Mouse (Mus musculus) heart, embryonic 15.5 days (tissue): ENCODE measurements around the gene Kcnn4. TPM values are rescaled to one million over a fixed set of nuclear protein-coding genes. Genes with fewer than 3 reads are reported as not detected.

Source experiments
- ATAC-seq: fragments of 200-750 bp; cut with Nextera tagmentation; replicated peaks from 2 replicates; pipeline ENCODE4 v1.8.0; 2017; ENCODE audit warnings: low read depth, moderate TSS enrichment; ENCODE audit not compliant: insufficient number of reproducible peaks, insufficient read depth, low FRiP score
- H3K27ac ChIP-seq: fragments of 300-500 bp; sonication (generic); 2 replicates; pipeline ENCODE4 v1.5.1; 2015; ENCODE audit warnings: mild to moderate bottlenecking, inconsistent platforms
- H3K27me3 ChIP-seq: fragments of 300-500 bp; sonication (generic); 2 replicates; pipeline ENCODE4 v1.6.1; 2015; ENCODE audit warnings: inconsistent platforms
- H3K36me3 ChIP-seq: fragments of 300-500 bp; sonication (generic); 2 replicates; pipeline ENCODE4 v1.6.1; 2015; ENCODE audit warnings: mild to moderate bottlenecking, inconsistent platforms
- H3K4me1 ChIP-seq: fragments of 300-500 bp; sonication (generic); replicated peaks from 2 replicates; pipeline ENCODE4 v1.6.1; 2015; ENCODE audit warnings: inconsistent platforms
- H3K4me2 ChIP-seq: fragments of 300-500 bp; sonication (generic); 2 replicates; pipeline ENCODE4 v1.6.1; 2015; ENCODE audit warnings: inconsistent platforms, mild to moderate bottlenecking, moderate library complexity
- H3K4me3 ChIP-seq: fragments of 300-500 bp; sonication (generic); 2 replicates; pipeline ENCODE4 v1.5.1; 2015; ENCODE audit warnings: mild to moderate bottlenecking, inconsistent platforms
- H3K9ac ChIP-seq: fragments of 300-500 bp; sonication (generic); 2 replicates; pipeline ENCODE4 v1.6.1; 2015; ENCODE audit warnings: mild to moderate bottlenecking, inconsistent platforms
- H3K9me3 ChIP-seq: fragments of 300-500 bp; sonication (generic); replicated peaks from 2 replicates; pipeline ENCODE4 v1.6.1; 2016; ENCODE audit warnings: inconsistent platforms
- WGBS: fragments of 180-500 bp; shearing (Covaris S2); methylation state at CpG from one replicate; pipeline ENCODE4 v1.1.7; 2015; ENCODE audit warnings: mixed read lengths; 5-methylcytosine and 5-hydroxymethylcytosine counted together
- polyA plus RNA-seq: library from polyadenylated mRNA; unstranded; fragments of >200 nt; fragmentation: Nextera tagmentation; extraction: Ambion mirVana; gene quantifications from 2 replicates; pipeline ENCODE4 v1.2.1, GENCODE M21; 2015

Gene Kcnn4
- polyA plus RNA-seq, 1 experiment from 2014 or later = 1.7 TPM

DNA sequence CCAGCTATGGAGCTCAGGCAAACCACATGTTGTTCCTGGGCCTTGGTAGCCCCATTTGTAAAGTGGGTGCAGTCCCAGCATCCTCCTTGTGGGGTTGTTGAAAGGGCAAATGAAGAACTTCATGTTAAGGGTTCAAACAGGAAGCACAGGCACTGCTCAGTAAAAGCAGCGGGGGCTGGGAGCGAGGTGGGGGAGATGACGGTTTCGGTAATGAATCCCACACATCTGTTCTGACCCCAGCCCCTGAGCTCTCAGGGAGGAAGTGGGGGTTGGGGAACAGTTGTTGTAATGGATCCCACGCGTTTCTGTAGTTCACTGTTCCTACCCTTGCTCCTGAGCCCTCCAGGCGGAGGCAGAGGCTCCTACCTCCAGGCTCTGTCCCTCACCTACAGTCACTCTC, 9.9 kb downstream of the Kcnn4 start:
- Histone ChIP-seq H3K36me3 (no peaks in the 10 kb centered on the region), H3K9ac (no peak overlapping the region), H3K4me2 (no peak overlapping the region), H3K27ac (no peak overlapping the region), H3K27me3 (peaks cover 16% of the 10 kb centered on the region), H3K4me3 (no peak overlapping the region), H3K4me1 (peaks cover 11% of the 10 kb centered on the region), H3K9me3 (no peaks in the 10 kb centered on the region)
- no peak for ATAC-seq
- WGBS = 46% methylated on average over 7 of the region's 7 CpGs

DNA sequence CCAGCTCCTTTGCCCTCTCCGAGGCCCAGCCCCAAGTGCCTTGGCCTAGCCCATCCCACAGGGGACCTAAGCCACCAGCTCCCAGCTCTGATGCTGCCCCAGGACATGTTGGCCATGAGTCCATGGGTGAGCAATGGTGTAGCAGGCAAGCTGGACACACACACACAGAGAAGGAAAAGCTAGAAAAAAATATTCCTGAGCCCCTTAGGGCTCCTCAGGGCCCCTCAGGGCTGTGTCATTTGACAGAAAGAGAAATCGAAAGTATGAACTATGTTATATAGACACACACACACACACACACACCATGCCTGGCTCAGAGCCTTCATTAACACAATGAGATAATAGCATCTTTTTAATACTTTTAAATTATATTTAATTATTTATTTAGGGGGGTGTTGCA, 10.3 kb downstream of the Kcnn4 start:
- peaks cover 11% of the 10 kb centered on the region for H3K4me1 ChIP-seq
- H3K9ac ChIP-seq = no peak overlapping the region
- ATAC-seq = no peak
- no peaks in the 10 kb centered on the region for H3K36me3 ChIP-seq
- H3K9me3 ChIP-seq = no peaks in the 10 kb centered on the region
- H3K4me2 ChIP-seq = no peak overlapping the region
- 64% methylated on average over 2 of the region's 2 CpGs for WGBS
- H3K27me3 ChIP-seq = peaks cover 16% of the 10 kb centered on the region
- H3K4me3 ChIP-seq = no peak overlapping the region
- no peak overlapping the region for H3K27ac ChIP-seq

DNA sequence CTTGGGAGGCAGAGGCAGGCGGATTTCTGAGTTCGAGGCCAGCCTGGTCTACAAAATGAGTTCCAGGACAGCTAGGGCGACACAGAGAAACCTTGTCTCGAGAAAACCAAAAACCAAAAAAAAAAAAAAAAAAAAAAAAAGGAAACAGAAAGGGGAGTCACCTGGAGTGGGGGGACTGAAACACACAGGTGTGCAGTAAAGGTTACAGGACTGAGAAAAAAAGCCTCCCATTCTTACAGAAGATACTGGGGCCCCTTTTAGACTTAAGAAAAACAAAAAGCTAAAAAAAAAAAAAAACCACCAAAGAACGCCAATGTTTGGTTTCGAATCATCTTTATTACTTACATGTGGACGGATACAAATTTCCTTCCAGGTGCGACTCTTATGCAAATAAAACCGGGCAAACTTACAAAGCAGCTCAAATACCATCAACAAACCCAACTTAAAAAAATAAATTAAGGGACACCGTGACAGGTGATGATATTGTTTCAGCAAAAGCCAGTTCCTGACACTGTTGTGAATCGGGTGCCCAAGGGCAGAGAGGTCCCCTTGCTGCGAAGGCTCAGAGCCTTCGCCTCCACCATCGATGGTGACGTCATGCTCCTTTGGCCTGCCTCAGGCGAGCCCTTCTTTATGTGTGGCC, 12.8 kb downstream of the Kcnn4 start:
- no peak overlapping the region for H3K4me3 ChIP-seq
- H3K27me3 ChIP-seq = peaks cover 12% of the 10 kb centered on the region; the same call in 1 of the 2 replicates
- 76% methylated on average over 16 of the region's 16 CpGs for WGBS
- ATAC-seq = no peak
- H3K4me1 ChIP-seq = no peaks in the 10 kb centered on the region; the same call in 1 of the 2 replicates
- H3K4me2 ChIP-seq = no peak overlapping the region
- H3K36me3 ChIP-seq = no peaks in the 10 kb centered on the region
- H3K9me3 ChIP-seq = no peaks in the 10 kb centered on the region
- H3K27ac ChIP-seq = no peak overlapping the region
- H3K9ac ChIP-seq = no peak overlapping the region

DNA sequence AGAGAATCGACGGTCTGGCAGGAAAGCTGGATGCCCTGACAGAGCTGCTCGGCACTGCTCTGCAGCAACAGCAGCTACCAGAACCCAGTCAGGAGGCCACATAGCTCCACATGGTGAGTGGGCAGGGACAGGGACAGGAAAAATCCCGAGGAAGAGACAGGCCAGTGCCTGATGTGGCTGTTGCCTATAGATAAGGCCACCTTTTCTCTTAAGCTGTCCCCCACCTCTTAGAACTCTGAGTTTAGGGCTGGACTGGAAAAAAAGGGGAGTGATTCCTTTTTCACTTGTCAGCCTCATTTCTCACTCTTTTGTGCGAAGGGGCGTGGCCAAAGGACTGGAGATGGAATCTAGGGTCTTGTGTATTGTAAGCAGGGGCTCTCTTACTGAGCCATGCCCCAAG, 14.0 kb downstream of the Kcnn4 start:
- ATAC-seq = no peak
- Histone ChIP-seq H3K9ac (no peak overlapping the region), H3K4me1 (no peaks in the 10 kb centered on the region; the same call in 1 of the 2 replicates), H3K27ac (no peak overlapping the region), H3K9me3 (no peaks in the 10 kb centered on the region), H3K27me3 (peaks cover 2% of the 10 kb centered on the region; the same call in 1 of the 2 replicates), H3K4me3 (no peak overlapping the region), H3K36me3 (no peaks in the 10 kb centered on the region), H3K4me2 (no peak overlapping the region)
- WGBS = 51% methylated on average over 6 of the region's 6 CpGs

DNA sequence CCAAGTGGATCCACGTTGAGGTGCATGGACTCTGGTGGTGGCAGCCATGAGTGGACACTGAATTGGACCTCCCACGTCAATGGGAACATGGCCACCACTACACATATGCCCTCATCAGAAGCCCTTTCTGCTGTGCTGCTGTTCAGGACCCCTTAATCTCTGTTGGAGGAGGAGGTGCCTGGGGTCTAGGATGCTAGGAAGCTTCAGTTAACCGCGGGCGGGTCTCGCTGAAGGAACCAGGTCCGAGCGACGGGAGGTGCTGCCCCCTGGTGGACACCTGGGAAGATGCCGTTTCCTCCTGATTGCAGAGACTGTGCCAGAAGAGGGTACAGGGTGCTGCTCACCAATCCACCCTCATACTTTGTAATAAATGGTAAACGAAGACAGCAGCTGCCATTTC, 14.8 kb downstream of the Kcnn4 start:
- H3K36me3 ChIP-seq = no peaks in the 10 kb centered on the region
- no peak for ATAC-seq
- no peak overlapping the region for H3K9ac ChIP-seq
- peak overlapping the region; percentile 19; the same call in 1 of the 2 replicates for H3K4me2 ChIP-seq
- H3K4me3 ChIP-seq = no peak overlapping the region
- 8% methylated on average over 11 of the region's 11 CpGs for WGBS
- no peaks in the 10 kb centered on the region for H3K9me3 ChIP-seq
- no peaks in the 10 kb centered on the region for H3K27me3 ChIP-seq
- no peak overlapping the region for H3K27ac ChIP-seq
- H3K4me1 ChIP-seq = no peaks in the 10 kb centered on the region; the same call in 1 of the 2 replicates

DNA sequence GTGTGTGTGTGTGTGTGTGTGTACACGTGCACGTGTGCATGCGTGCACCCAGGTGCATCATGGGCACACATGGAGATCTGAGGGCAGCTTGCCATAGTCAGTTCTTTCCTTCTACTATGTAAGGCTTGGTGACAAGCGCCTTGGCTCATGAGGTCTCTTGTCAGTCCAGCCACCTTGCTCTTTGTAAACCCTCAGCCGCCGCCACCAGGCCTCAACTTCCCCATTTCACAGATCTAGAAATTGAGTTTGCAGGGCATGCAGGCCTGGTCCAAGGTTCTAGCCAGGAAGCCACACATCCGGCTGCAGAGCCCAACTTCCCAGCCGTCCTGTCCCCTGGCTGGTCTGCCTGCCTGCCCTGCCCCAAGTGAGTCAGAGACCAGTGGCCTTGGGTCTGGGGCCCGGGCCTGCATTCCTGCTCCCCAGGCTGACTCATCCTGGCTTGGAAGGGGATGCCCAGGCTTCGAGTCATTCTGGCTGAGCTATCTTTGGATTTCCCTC, 17.0 kb downstream of the Kcnn4 start:
- H3K4me3 ChIP-seq = no peak overlapping the region
- WGBS = 69% methylated on average over 10 of the region's 10 CpGs
- H3K9ac ChIP-seq = no peak overlapping the region
- H3K36me3 ChIP-seq = no peaks in the 10 kb centered on the region
- no peak overlapping the region for H3K27ac ChIP-seq
- no peak for ATAC-seq
- H3K4me2 ChIP-seq = no peak overlapping the region
- peaks cover 3% of the 10 kb centered on the region; the same call in 1 of the 2 replicates for H3K4me1 ChIP-seq
- no peaks in the 10 kb centered on the region for H3K27me3 ChIP-seq
- no peaks in the 10 kb centered on the region for H3K9me3 ChIP-seq

DNA sequence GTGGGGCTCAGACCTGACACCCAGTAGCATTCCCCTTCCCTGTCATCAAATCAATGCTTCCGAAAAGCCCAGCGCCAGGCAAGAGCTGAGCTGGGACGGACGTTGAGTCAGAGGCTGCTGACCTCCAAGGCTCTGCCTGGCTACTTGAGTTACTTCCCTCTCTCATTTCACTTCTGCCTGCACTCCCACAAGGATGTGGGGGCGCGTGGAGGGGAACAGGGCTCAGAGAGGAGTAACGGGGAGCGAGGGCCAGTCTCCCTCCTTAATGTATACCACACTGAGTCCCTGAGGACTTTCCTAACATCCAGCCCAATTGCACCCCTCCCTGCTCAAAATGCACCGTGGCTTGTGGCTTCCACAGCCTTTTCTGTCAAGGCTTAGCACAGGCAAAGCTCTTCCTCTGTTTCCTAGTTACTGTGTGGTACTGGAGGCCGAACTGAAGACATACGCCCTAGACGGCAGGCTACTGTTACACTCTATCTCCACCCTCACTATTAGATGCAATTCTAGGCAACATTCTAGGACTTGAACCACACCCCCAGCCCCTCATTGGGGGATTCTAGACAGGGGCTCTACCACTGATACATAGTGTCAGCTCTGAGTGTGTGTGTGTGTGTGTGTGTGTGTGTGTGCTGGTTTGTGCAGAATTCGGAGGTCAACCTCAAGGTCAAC, 19.6 kb downstream of the Kcnn4 start:
- Histone ChIP-seq H3K36me3 (no peaks in the 10 kb centered on the region), H3K27me3 (no peaks in the 10 kb centered on the region), H3K9me3 (no peaks in the 10 kb centered on the region), H3K9ac (no peak overlapping the region), H3K4me2 (no peak overlapping the region), H3K4me3 (no peak overlapping the region), H3K27ac (no peak overlapping the region), H3K4me1 (peaks cover 3% of the 10 kb centered on the region; the same call in 1 of the 2 replicates)
- WGBS = 53% methylated on average over 13 of the region's 13 CpGs
- ATAC-seq = no peak

DNA sequence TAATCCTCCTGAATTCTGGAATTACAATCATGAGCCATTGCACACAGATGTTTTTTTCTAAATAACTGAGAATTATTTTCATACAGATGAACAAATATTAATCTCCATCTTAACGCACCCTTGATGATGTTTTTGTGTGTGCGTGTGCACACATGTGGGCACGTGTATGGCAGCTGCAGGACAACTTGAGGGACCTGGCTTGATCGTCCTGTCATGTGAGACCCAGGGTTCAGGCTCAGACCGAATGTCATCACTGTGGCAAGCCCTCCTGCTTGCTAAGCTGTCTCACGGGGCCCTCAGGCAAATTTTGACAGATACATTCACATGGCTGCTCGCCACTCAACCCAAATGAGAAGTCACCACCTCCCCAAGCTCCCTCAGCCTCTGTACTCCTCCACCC, 20.4 kb downstream of the Kcnn4 start:
- Histone ChIP-seq H3K4me1 (peaks cover 3% of the 10 kb centered on the region; the same call in 1 of the 2 replicates), H3K4me2 (no peak overlapping the region), H3K9me3 (no peaks in the 10 kb centered on the region), H3K4me3 (no peak overlapping the region), H3K27ac (no peak overlapping the region), H3K27me3 (no peaks in the 10 kb centered on the region), H3K36me3 (no peaks in the 10 kb centered on the region), H3K9ac (no peak overlapping the region)
- ATAC-seq = no peak
- 68% methylated on average over 7 of the region's 7 CpGs for WGBS

DNA sequence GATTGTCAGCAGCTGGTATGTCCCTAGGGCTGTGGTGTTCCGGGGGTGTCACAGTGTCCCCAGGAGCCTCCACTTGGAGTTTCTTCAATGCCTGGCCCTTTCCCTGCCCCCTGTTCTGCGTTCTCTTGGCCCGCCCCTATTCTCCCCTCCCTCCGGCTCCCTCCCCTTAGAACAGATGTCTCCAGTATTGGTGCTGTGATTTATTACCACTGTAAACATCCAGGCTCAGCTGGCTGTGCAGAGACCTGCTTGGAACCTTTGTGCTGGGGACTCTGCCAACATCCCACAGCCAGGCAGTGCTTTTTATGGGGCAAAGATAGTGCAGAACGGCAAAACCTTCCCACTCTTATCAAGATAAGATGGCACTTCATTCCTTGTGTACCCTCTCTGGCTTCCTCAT, 21.0 kb downstream of the Kcnn4 start:
- Histone ChIP-seq H3K4me3 (no peak overlapping the region), H3K9ac (no peak overlapping the region), H3K27ac (no peak overlapping the region), H3K4me1 (peaks cover 3% of the 10 kb centered on the region; the same call in 1 of the 2 replicates), H3K4me2 (no peak overlapping the region), H3K27me3 (no peaks in the 10 kb centered on the region), H3K9me3 (no peaks in the 10 kb centered on the region), H3K36me3 (no peaks in the 10 kb centered on the region)
- WGBS = 27% methylated on average over 5 of the region's 5 CpGs
- ATAC-seq = no peak; the same call in 1 of the 2 replicates

DNA sequence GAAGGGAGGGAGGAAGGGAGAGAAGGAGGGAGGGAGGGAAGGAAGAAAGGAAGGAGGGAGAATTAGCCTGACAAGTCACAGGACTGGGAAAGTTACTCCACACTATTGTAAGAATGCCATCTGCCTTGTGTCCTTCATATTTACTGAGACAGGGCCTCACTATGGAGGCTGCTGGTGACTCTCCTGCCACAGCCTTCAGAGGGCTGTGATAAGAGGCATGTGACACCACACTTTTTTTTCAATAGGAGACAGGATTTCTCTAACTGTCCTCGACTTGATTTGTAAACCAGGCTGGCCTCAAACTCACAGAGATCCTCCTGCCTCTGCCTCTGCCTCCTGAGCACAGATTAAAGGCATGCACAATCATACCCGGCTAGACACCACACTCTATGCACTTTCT, 21.6 kb downstream of the Kcnn4 start:
- 73% methylated on average over 2 of the region's 2 CpGs for WGBS

DNA sequence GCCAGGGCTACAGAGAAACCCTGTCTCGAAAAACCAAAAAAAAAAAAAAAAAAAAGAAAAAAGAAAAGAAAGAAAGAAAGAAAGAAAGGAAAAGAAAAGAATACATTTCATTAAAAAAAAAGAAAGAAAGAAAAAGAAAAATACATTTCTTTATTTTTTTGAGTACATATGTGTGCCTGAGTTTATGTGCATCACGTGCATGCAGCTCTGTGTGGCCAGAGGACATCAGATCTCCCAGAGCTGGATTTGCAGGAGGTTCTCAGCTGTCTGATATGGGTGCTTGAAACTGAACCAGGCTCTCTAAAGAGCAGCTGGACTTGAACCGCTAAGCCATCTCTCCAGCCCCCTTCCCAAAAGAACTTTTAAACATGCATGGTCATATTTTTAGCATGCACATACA, 24.0 kb downstream of the Kcnn4 start:
- no peak for ATAC-seq
- WGBS = 64% methylated on average over 3 of the region's 3 CpGs

More for the DNA sequence above, 21.6 kb downstream of the Kcnn4 start:
- Histone ChIP-seq H3K4me1 (peaks cover 3% of the 10 kb centered on the region; the same call in 1 of the 2 replicates), H3K36me3 (no peaks in the 10 kb centered on the region), H3K27me3 (no peaks in the 10 kb centered on the region), H3K9ac (no peak overlapping the region), H3K4me3 (no peak overlapping the region), H3K27ac (no peak overlapping the region), H3K4me2 (no peak overlapping the region), H3K9me3 (no peaks in the 10 kb centered on the region)
- ATAC-seq = no peak

More for the DNA sequence above, 24.0 kb downstream of the Kcnn4 start:
- H3K9ac ChIP-seq = no peak overlapping the region
- H3K4me3 ChIP-seq = no peak overlapping the region
- no peaks in the 10 kb centered on the region for H3K27me3 ChIP-seq
- H3K27ac ChIP-seq = no peak overlapping the region
- no peaks in the 10 kb centered on the region for H3K9me3 ChIP-seq
- no peak overlapping the region for H3K4me2 ChIP-seq
- H3K36me3 ChIP-seq = no peaks in the 10 kb centered on the region
- H3K4me1 ChIP-seq = peaks cover 5% of the 10 kb centered on the region
